Mouse (Mus musculus): ENCODE data around the gene Nrp1. TPM values are rescaled to one million over a fixed set of nuclear protein-coding genes. Genes with fewer than 3 reads are reported as not detected.

Nrp1 gene
- polyA plus RNA-seq, 1 experiment from 2014 or later = 153 TPM

- no peaks in the 10 kb centered on the region for H3K27me3 ChIP-seq (ENCODE audit: insufficient read depth, low read length)
- no peak for ATAC-seq (ENCODE audit: low FRiP score, low TSS enrichment)
- 90% methylated on average over 3 of the region's 3 CpGs for WGBS
- H3K36me3 ChIP-seq (ENCODE audit: insufficient read depth, low read length) = peaks cover 11% of the 10 kb centered on the region
- no peak overlapping the region for H3K9ac ChIP-seq (replicated peaks; ENCODE audit: low read length)
- no peak overlapping the region for H3K4me2 ChIP-seq (replicated peaks; ENCODE audit: low read depth, low read length)
- H3K9me3 ChIP-seq (ENCODE audit: low read length) = no peaks in the 10 kb centered on the region
- H3K4me3 ChIP-seq (ENCODE audit: low read length) = no peak overlapping the region
- peaks cover 34% of the 10 kb centered on the region for H3K4me1 ChIP-seq (ENCODE audit: insufficient read depth, low read length)
- H3K27ac ChIP-seq (ENCODE audit: low read length) = no peak overlapping the region
These were observed 95.6 kb downstream of the Nrp1 start for GRCm38 (mm10) chr8:128454026-128454425.

GRCm38 (mm10) chr8:128457277-128457676 is 98.9 kb downstream of the Nrp1 start:
- ATAC-seq (ENCODE audit: low FRiP score, low TSS enrichment) = no peak
- Histone ChIP-seq H3K9me3 (ENCODE audit: low read length) (no peaks in the 10 kb centered on the region), H3K27ac (ENCODE audit: low read length) (0 out of 2 replicates have a peak overlapping the region, but pooled peaks have one; percentile 48), H3K4me3 (ENCODE audit: low read length) (no peak overlapping the region), H3K4me1 (ENCODE audit: insufficient read depth, low read length) (peaks cover 15% of the 10 kb centered on the region), H3K27me3 (ENCODE audit: insufficient read depth, low read length) (no peaks in the 10 kb centered on the region), H3K4me2 (replicated peaks; ENCODE audit: low read depth, low read length) (no peak overlapping the region), H3K36me3 (ENCODE audit: insufficient read depth, low read length) (peaks cover 33% of the 10 kb centered on the region), H3K9ac (replicated peaks; ENCODE audit: low read length) (no peak overlapping the region)
- 71% methylated on average over 2 of the region's 2 CpGs for WGBS

- Histone ChIP-seq H3K9me3 (ENCODE audit: low read length) (no peaks in the 10 kb centered on the region), H3K27ac (ENCODE audit: low read length) (no peak overlapping the region), H3K36me3 (ENCODE audit: insufficient read depth, low read length) (peaks cover 33% of the 10 kb centered on the region), H3K4me2 (replicated peaks; ENCODE audit: low read depth, low read length) (no peak overlapping the region), H3K27me3 (ENCODE audit: insufficient read depth, low read length) (no peaks in the 10 kb centered on the region), H3K4me1 (ENCODE audit: insufficient read depth, low read length) (peaks cover 18% of the 10 kb centered on the region), H3K9ac (replicated peaks; ENCODE audit: low read length) (no peak overlapping the region), H3K4me3 (ENCODE audit: low read length) (no peak overlapping the region)
- ATAC-seq (ENCODE audit: low FRiP score, low TSS enrichment) = no peak
- 64% methylated on average over 1 of the region's 1 CpGs for WGBS
These were observed 101.3 kb downstream of the Nrp1 start for GRCm38 (mm10) chr8:128459704-128460103.

- Histone ChIP-seq H3K4me2 (replicated peaks; ENCODE audit: low read depth, low read length) (no peak overlapping the region), H3K27me3 (ENCODE audit: insufficient read depth, low read length) (no peaks in the 10 kb centered on the region), H3K36me3 (ENCODE audit: insufficient read depth, low read length) (peaks cover 36% of the 10 kb centered on the region), H3K4me1 (ENCODE audit: insufficient read depth, low read length) (peaks cover 21% of the 10 kb centered on the region), H3K9ac (replicated peaks; ENCODE audit: low read length) (no peak overlapping the region), H3K9me3 (ENCODE audit: low read length) (no peaks in the 10 kb centered on the region), H3K4me3 (ENCODE audit: low read length) (no peak overlapping the region), H3K27ac (ENCODE audit: low read length) (no peak overlapping the region)
- no peak for ATAC-seq (ENCODE audit: low FRiP score, low TSS enrichment)
These were observed 103.3 kb downstream of the Nrp1 start for GRCm38 (mm10) chr8:128461716-128462115.

- Histone ChIP-seq H3K27me3 (ENCODE audit: insufficient read depth, low read length) (no peaks in the 10 kb centered on the region), H3K27ac (ENCODE audit: low read length) (no peak overlapping the region; the same call in 1 of the 2 replicates), H3K4me3 (ENCODE audit: low read length) (no peak overlapping the region), H3K9me3 (ENCODE audit: low read length) (no peaks in the 10 kb centered on the region), H3K36me3 (ENCODE audit: insufficient read depth, low read length) (peaks cover 34% of the 10 kb centered on the region), H3K9ac (replicated peaks; ENCODE audit: low read length) (no peak overlapping the region), H3K4me1 (ENCODE audit: insufficient read depth, low read length) (peaks cover 10% of the 10 kb centered on the region), H3K4me2 (replicated peaks; ENCODE audit: low read depth, low read length) (no peak overlapping the region)
- ATAC-seq (ENCODE audit: low FRiP score, low TSS enrichment) = no peak
These were observed 104.8 kb downstream of the Nrp1 start for GRCm38 (mm10) chr8:128463162-128463561.

- H3K4me1 ChIP-seq (ENCODE audit: insufficient read depth, low read length) = 0 out of 2 replicates have a peak, but pooled peaks cover 6% of the 10 kb centered on the region
- no peaks in the 10 kb centered on the region for H3K27me3 ChIP-seq (ENCODE audit: insufficient read depth, low read length)
- 67% methylated on average over 4 of the region's 4 CpGs for WGBS
- H3K9ac ChIP-seq (replicated peaks; ENCODE audit: low read length) = no peak overlapping the region
- ATAC-seq (ENCODE audit: low FRiP score, low TSS enrichment) = peak; percentile 31; the same call in 1 of the 2 replicates
- H3K27ac ChIP-seq (ENCODE audit: low read length) = no peak overlapping the region
- peaks cover 39% of the 10 kb centered on the region for H3K36me3 ChIP-seq (ENCODE audit: insufficient read depth, low read length)
- no peak overlapping the region for H3K4me3 ChIP-seq (ENCODE audit: low read length)
- no peaks in the 10 kb centered on the region for H3K9me3 ChIP-seq (ENCODE audit: low read length)
- no peak overlapping the region for H3K4me2 ChIP-seq (replicated peaks; ENCODE audit: low read depth, low read length)
These were observed 105.7 kb downstream of the Nrp1 start for GRCm38 (mm10) chr8:128464056-128464623.

GRCm38 (mm10) chr8:128465553-128465952 is 107.1 kb downstream of the Nrp1 start:
- Histone ChIP-seq H3K9me3 (ENCODE audit: low read length) (no peaks in the 10 kb centered on the region), H3K27me3 (ENCODE audit: insufficient read depth, low read length) (no peaks in the 10 kb centered on the region), H3K4me2 (replicated peaks; ENCODE audit: low read depth, low read length) (no peak overlapping the region), H3K4me3 (ENCODE audit: low read length) (no peak overlapping the region), H3K36me3 (ENCODE audit: insufficient read depth, low read length) (peaks cover 40% of the 10 kb centered on the region), H3K9ac (replicated peaks; ENCODE audit: low read length) (no peak overlapping the region), H3K4me1 (ENCODE audit: insufficient read depth, low read length) (0 out of 2 replicates have a peak, but pooled peaks cover 6% of the 10 kb centered on the region), H3K27ac (ENCODE audit: low read length) (no peak overlapping the region)
- no peak for ATAC-seq (ENCODE audit: low FRiP score, low TSS enrichment)
- 86% methylated on average over 2 of the region's 2 CpGs for WGBS

- 69% methylated on average over 4 of the region's 4 CpGs for WGBS
- H3K36me3 ChIP-seq (ENCODE audit: insufficient read depth, low read length) = peaks cover 38% of the 10 kb centered on the region
- no peak for ATAC-seq (ENCODE audit: low FRiP score, low TSS enrichment)
- no peak overlapping the region for H3K4me3 ChIP-seq (ENCODE audit: low read length)
- H3K9me3 ChIP-seq (ENCODE audit: low read length) = no peaks in the 10 kb centered on the region
- H3K27ac ChIP-seq (ENCODE audit: low read length) = no peak overlapping the region
- H3K27me3 ChIP-seq (ENCODE audit: insufficient read depth, low read length) = no peaks in the 10 kb centered on the region
- H3K4me1 ChIP-seq (ENCODE audit: insufficient read depth, low read length) = 0 out of 2 replicates have a peak, but pooled peaks cover 6% of the 10 kb centered on the region
- H3K9ac ChIP-seq (replicated peaks; ENCODE audit: low read length) = no peak overlapping the region
- H3K4me2 ChIP-seq (replicated peaks; ENCODE audit: low read depth, low read length) = no peak overlapping the region
These were observed 108.5 kb downstream of the Nrp1 start for GRCm38 (mm10) chr8:128466681-128467430.

- H3K27me3 ChIP-seq (ENCODE audit: insufficient read depth, low read length) = no peaks in the 10 kb centered on the region
- no peak overlapping the region for H3K4me3 ChIP-seq (ENCODE audit: low read length)
- 43% methylated on average over 2 of the region's 2 CpGs for WGBS
- no peak for ATAC-seq (ENCODE audit: low FRiP score, low TSS enrichment)
- no peaks in the 10 kb centered on the region for H3K9me3 ChIP-seq (ENCODE audit: low read length)
- peaks cover 38% of the 10 kb centered on the region for H3K36me3 ChIP-seq (ENCODE audit: insufficient read depth, low read length)
- H3K4me2 ChIP-seq (replicated peaks; ENCODE audit: low read depth, low read length) = no peak overlapping the region
- no peak overlapping the region for H3K9ac ChIP-seq (replicated peaks; ENCODE audit: low read length)
- no peak overlapping the region for H3K27ac ChIP-seq (ENCODE audit: low read length)
- H3K4me1 ChIP-seq (ENCODE audit: insufficient read depth, low read length) = no peaks in the 10 kb centered on the region
These were observed 111.7 kb downstream of the Nrp1 start for GRCm38 (mm10) chr8:128470097-128470496.

- Histone ChIP-seq H3K27me3 (ENCODE audit: insufficient read depth, low read length) (no peaks in the 10 kb centered on the region), H3K9ac (replicated peaks; ENCODE audit: low read length) (no peak overlapping the region), H3K9me3 (ENCODE audit: low read length) (no peaks in the 10 kb centered on the region), H3K36me3 (ENCODE audit: insufficient read depth, low read length) (peaks cover 41% of the 10 kb centered on the region), H3K4me1 (ENCODE audit: insufficient read depth, low read length) (no peaks in the 10 kb centered on the region), H3K4me3 (ENCODE audit: low read length) (no peak overlapping the region), H3K27ac (ENCODE audit: low read length) (no peak overlapping the region), H3K4me2 (replicated peaks; ENCODE audit: low read depth, low read length) (no peak overlapping the region)
- WGBS = 90% methylated on average over 2 of the region's 2 CpGs
- ATAC-seq (ENCODE audit: low FRiP score, low TSS enrichment) = no peak
These were observed 112.8 kb downstream of the Nrp1 start for GRCm38 (mm10) chr8:128471186-128471585.

All from kidney, embryonic 16.5 days (tissue).